Mouse (Mus musculus): Measurements from ENCODE around the gene Foxp1.
A peak's percentile ranks its signal among the peaks of the same experiment; 100 is the strongest.

Gene Foxp1

GRCm38 (mm10) chr6:99485884-99486640 is 36.5 kb downstream of the Foxp1 start:
- ATAC-seq (ENCODE audit: insufficient number of reproducible peaks, low FRiP score, low TSS enrichment): peak; percentile 79

GRCm38 (mm10) chr6:99485217-99485883 is 37.2 kb downstream of the Foxp1 start:
- peak; percentile 64 for ATAC-seq (ENCODE audit: insufficient number of reproducible peaks, low FRiP score, low TSS enrichment)

- ATAC-seq (ENCODE audit: insufficient number of reproducible peaks, low FRiP score, low TSS enrichment): no peak
Observed at GRCm38 (mm10) chr6:99484884-99485216, 37.7 kb downstream of the Foxp1 start.

GRCm38 (mm10) chr6:99484197-99484725 is 38.3 kb downstream of the Foxp1 start:
- ATAC-seq (ENCODE audit: insufficient number of reproducible peaks, low FRiP score, low TSS enrichment): no peak

GRCm38 (mm10) chr6:99483556-99483955 is 39.0 kb downstream of the Foxp1 start:
- no peak for ATAC-seq (ENCODE audit: insufficient number of reproducible peaks, low FRiP score, low TSS enrichment)

GRCm38 (mm10) chr6:99481568-99481967 is 41.0 kb downstream of the Foxp1 start:
- ATAC-seq (ENCODE audit: insufficient number of reproducible peaks, low FRiP score, low TSS enrichment): no peak

GRCm38 (mm10) chr6:99478873-99479650 is 43.5 kb downstream of the Foxp1 start:
- ATAC-seq (ENCODE audit: insufficient number of reproducible peaks, low FRiP score, low TSS enrichment): no peak

- no peak for ATAC-seq (ENCODE audit: insufficient number of reproducible peaks, low FRiP score, low TSS enrichment)
Observed at GRCm38 (mm10) chr6:99475040-99475439, 47.5 kb downstream of the Foxp1 start.

GRCm38 (mm10) chr6:99470906-99471305 is 51.6 kb downstream of the Foxp1 start:
- ATAC-seq (ENCODE audit: insufficient number of reproducible peaks, low FRiP score, low TSS enrichment): no peak

GRCm38 (mm10) chr6:99469134-99469834 is 53.2 kb downstream of the Foxp1 start:
- ATAC-seq (ENCODE audit: insufficient number of reproducible peaks, low FRiP score, low TSS enrichment): no peak

- ATAC-seq (ENCODE audit: insufficient number of reproducible peaks, low FRiP score, low TSS enrichment): no peak
Observed at GRCm38 (mm10) chr6:99467831-99468230, 54.7 kb downstream of the Foxp1 start.

- ATAC-seq (ENCODE audit: insufficient number of reproducible peaks, low FRiP score, low TSS enrichment): no peak
Observed at GRCm38 (mm10) chr6:99467109-99467508, 55.4 kb downstream of the Foxp1 start.

GRCm38 (mm10) chr6:99466354-99466753 is 56.2 kb downstream of the Foxp1 start:
- no peak for ATAC-seq (ENCODE audit: insufficient number of reproducible peaks, low FRiP score, low TSS enrichment)

- ATAC-seq (ENCODE audit: insufficient number of reproducible peaks, low FRiP score, low TSS enrichment): no peak
Observed at GRCm38 (mm10) chr6:99464449-99464848, 58.1 kb downstream of the Foxp1 start.

GRCm38 (mm10) chr6:99463906-99464305 is 58.6 kb downstream of the Foxp1 start:
- peak; percentile 64; the same call in 1 of the 2 replicates for ATAC-seq (ENCODE audit: insufficient number of reproducible peaks, low FRiP score, low TSS enrichment)

- no peak for ATAC-seq (ENCODE audit: insufficient number of reproducible peaks, low FRiP score, low TSS enrichment)
Observed at GRCm38 (mm10) chr6:99458775-99459174, 63.7 kb downstream of the Foxp1 start.

GRCm38 (mm10) chr6:99453763-99454520 is 68.6 kb downstream of the Foxp1 start:
- no peak for ATAC-seq (ENCODE audit: insufficient number of reproducible peaks, low FRiP score, low TSS enrichment)

GRCm38 (mm10) chr6:99452638-99453185 is 69.8 kb downstream of the Foxp1 start:
- ATAC-seq (ENCODE audit: insufficient number of reproducible peaks, low FRiP score, low TSS enrichment): no peak

GRCm38 (mm10) chr6:99451479-99451878 is 71.0 kb downstream of the Foxp1 start:
- ATAC-seq (ENCODE audit: insufficient number of reproducible peaks, low FRiP score, low TSS enrichment): no peak

Measured in cerebellum, adult (tissue).